Mouse (Mus musculus) adrenal gland, postnatal 14 days (tissue): ENCODE measurements around the gene Bex2. TPM values are rescaled to one million over a fixed set of nuclear protein-coding genes. Genes with fewer than 3 reads are reported as not detected.

Source experiments
- total RNA-seq: library from RNA; stranded (reverse); gene quantifications from 2 replicates; pipeline ENCODE4 v1.2.3, GENCODE M21; 2021

Gene Bex2
- total RNA-seq, 1 experiment from 2014 or later: 28.4 TPM

Other genes starting within 250 kb of the Bex2 start
- 16.5 and 22.1 TPM in 2 replicates for gene Gprasp2, start 229.2 kb downstream of the Bex2 start, total RNA-seq
- 52.8 and 58.7 TPM in 2 replicates for gene Arxes2, start 74.4 kb downstream of the Bex2 start, total RNA-seq
- 20.4 and 23.2 TPM in 2 replicates for gene Arxes1, start 34.9 kb downstream of the Bex2 start, total RNA-seq
- gene Nxf3, start 17.0 kb upstream of the Bex2 start, total RNA-seq: not detected in 2 replicates
- 13.8 and 14.8 TPM in 2 replicates for gene Bex4, start 70.8 kb upstream of the Bex2 start, total RNA-seq
- 53.7 and 57.7 TPM in 2 replicates for gene Tceal8, start 104.1 kb upstream of the Bex2 start, total RNA-seq
- gene Tceal5, start 135.6 kb upstream of the Bex2 start, total RNA-seq: 1.1 and 1.7 TPM in 2 replicates
- not detected in 2 replicates for gene Tceal7, start 146.5 kb upstream of the Bex2 start, total RNA-seq
- gene Bex1, start 147.3 kb upstream of the Bex2 start, total RNA-seq: 9.5 and 11.8 TPM in 2 replicates
- 308 and 347 TPM in 2 replicates for gene Tceal9, start 176.8 kb upstream of the Bex2 start, total RNA-seq
- 190 and 238 TPM in 2 replicates for gene Bex3, start 202.0 kb upstream of the Bex2 start, total RNA-seq